Mouse (Mus musculus) olfactory bulb, adult 2 months (tissue): ENCODE measurements around the gene Fars2.

Experiments
- CTCF ChIP-seq: fragments of 200-500 bp; IDR thresholded peaks from 2 replicates; pipeline ENCODE4 v1.5.1; 2012; ENCODE audit warnings: low read depth, mild to moderate bottlenecking, low read length, moderate library complexity; ENCODE audit not compliant: insufficient read depth
- POLR2A ChIP-seq: fragments of 200-500 bp; IDR thresholded peaks from 2 replicates; pipeline ENCODE4 v1.6.1; 2012; ENCODE audit warnings: mild to moderate bottlenecking, low read depth, low read length, moderate library complexity; ENCODE audit not compliant: insufficient read depth

GRCm38 (mm10) chr13:36216005-36216404 is 98.8 kb downstream of the Fars2 start:
- TF ChIP-seq CTCF = no peak
- no peak for TF ChIP-seq POLR2A
